Mouse (Mus musculus): Measurements from ENCODE around the gene Adamts20.

DNA sequence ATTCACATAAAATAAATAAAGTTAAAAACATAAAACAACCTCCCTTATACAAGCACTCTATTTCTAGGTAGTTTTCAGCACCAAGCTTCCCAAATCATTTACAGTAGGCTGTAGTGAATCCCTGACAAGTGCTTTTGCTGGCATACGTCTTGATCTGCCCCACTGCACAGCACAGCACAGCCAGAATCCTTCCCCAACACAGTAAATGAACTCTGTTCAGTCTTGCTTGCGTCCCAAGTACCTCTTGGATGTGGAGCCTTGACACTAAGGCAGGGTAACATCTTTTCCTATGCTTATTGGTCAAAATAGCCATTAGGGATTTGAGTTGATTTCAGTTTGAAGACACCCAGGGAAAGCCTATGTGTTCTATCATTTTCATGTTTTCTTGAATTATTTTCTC lies 228.5 kb downstream of the Adamts20 start:
- TF ChIP-seq NANOG (IDR thresholded peaks at IDR 0.05; ENCODE audit: borderline replicate concordance, low read length) (no peak), CTCF (conservative IDR thresholded peaks at IDR 0.05; ENCODE audit: low read length) (no peak)

Data from E14TG2a.4 (cell line).